Mouse (Mus musculus) granulocyte monocyte progenitor cell, adult 5-6 weeks (primary cell): ENCODE results near the gene Smyd3. TPM values are rescaled to one million over a fixed set of nuclear protein-coding genes. Genes with fewer than 3 reads are reported as not detected.
A peak's percentile ranks its signal among the peaks of the same experiment; 100 is the strongest.

Experiments
- ATAC-seq: replicated peaks from 2 replicates; pipeline ENCODE4 v1.8.0; 2016; ENCODE audit warnings: mild to moderate bottlenecking, moderate TSS enrichment, inconsistent platforms; ENCODE audit not compliant: poor library complexity, severe bottlenecking
- total RNA-seq, 2 experiments: library from RNA; stranded (forward) in 1 of 2; stranded (reverse) in 1 of 2; fragments of 200-712, 200-1000 nt in 1 of 2; fragments of >200 nt in 1 of 2; fragmentation: Nextera tagmentation in 1 of 2; gene quantifications; 2 replicates each; pipeline ENCODE4 v1.2.3; 2014 to 2017

Gene Smyd3
- total RNA-seq, 2 experiments from 2014 or later, result 30.2 to 34.9 TPM

DNA sequence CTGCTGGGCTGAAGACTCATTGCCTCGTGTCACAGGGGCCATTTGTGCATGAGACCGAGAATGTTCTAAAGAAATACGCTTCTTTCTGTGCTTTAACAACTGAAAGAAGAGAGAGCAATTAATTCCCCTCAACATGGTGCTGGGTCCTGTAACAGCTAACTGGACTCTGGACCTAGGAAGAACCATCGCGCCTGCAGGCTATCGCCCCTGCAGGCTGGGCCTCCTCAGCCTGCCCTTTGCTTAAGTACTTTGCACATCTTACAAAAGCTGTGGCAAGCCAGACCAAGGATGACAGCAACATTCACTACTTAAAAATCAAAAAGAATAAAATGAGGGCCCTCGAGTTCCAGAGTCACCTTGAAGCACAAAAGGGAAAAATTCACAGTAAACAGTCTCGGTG is 274.3 kb downstream of the Smyd3 start:
- no peak for ATAC-seq

DNA sequence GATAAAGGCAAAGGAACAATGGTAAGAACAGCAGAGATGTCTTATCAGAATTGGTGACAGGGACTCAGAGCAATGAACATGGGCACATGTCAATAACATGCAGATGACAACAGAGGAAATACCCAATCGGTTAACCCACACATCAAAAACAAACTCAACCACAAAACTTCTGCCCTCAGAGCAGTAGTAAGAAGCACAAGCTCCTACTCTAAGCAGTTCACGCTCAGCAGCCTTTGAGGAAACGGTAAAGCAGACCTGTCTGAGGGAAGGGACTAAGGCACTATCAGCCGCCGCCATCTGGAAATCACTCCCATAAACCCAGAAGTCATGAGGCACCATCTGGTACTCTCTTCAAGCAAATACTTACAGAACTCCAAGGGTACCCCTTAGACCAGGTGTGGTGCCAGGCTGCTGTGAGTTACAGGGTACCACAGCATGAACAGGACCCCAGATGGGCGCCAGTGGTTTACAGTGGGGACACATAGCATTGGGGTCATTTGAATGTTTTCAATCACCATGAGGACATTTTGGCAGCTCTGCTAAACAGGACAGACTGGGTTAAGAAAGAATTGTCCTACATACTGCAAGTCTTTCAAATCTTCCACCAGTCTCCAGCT is 277.1 kb downstream of the Smyd3 start:
- no peak for ATAC-seq

DNA sequence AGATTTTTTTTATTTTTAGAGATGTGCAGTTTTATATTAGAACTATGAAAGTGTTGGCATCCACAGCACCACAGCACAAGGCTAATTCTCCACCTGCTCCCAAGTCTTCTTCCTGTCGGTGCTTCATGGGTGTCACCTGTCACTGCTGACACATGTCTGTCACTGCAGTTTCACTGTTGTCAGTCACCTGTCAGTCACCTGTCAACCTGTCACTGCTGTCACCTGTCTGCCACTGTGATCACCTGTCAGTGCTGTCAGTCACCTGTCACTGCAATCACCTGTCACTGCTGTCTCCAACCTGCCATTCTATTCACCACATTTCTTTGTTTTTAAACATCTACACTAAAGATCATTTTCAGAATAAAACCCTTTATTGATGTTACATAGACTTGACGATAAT is 279.2 kb downstream of the Smyd3 start:
- ATAC-seq, result no peak

DNA sequence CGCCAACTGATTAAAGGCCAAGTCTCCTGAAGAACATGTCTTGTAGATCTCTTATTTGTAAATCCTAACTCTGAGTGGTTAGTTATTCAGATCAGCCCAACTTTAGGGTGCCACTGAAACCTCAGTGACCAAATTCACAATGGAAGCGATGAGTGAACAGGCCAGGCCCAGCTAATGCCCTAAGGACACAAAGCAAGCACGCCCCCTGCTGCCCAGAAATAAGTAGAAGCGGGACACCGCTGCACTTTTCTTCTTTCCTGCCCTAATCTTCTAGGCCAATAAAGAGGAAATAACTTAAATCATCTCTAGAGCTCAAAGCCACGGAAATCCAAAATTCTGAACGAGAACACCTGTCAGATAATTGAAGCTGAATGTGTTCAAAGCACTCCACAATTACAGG is 279.9 kb downstream of the Smyd3 start:
- no peak for ATAC-seq

DNA sequence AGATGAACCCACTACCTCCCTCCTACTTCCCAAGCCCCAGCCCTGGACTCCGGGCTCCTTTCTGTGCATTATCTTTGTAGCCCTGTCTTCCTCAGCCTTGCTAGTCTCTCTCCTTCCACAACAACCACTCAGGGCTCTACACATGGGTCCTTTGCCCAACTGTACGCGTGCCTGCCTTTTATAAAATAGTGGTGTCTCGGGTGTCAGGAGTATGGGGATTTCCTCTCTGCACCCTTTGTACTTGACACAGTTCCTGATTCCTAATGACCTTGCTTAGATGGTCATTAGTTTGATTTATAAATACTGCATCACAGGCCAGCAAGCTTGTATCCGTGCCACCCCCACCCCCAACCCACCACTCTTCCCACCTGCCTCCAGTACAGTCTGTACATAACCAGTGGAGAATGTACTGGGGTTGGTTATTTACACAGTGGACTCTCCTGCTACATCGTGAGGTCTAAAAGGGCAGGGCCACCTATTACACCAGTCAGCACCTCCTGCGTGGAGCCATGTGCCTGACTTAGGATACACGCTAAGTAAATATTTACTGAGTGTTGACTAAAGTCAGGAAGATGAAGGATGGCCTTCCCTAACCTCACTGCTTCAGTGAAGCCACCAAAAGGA is 281.5 kb downstream of the Smyd3 start:
- no peak for ATAC-seq

DNA sequence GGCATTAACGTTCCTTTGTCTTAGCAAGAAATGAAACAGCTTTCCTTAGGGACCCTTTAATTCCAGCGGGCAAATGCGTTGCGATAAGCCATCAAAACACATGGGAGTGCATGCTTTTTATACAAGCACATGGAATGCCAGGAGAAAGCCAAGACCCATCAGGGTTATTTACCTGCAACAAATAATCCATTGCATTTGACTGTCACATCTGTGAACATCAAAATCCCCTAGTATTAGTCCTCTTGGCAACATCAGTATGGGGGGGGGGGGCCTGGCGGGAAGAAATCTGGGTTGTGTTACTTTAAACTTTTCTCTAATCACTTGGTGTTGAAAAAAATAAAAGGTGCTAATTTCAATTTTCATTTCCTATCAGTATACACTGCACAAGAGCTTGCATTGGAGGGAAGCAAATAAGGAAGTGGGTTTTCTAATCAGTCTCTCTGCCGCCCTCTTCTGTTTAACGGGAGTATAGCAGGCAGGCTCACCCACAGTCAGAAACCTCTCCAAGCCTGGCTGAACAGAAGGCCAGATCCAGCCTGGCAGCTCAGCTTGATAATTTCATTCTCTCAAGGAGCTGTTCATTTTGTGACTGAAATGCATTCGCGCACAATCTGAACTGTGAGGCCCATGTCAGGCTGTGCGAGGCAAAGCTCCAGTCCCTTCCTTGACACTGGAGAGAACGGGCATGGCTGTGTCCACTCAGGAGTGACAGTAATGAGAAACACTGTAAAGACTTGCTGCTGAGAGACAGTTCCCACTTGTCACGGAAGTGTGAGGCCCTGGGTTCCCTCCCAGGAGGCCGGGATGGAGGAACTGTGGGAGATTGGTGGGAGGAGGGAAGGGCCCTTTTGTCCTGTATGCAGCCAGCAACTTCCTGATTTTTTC is 285.8 kb downstream of the Smyd3 start:
- peak; percentile 98 for ATAC-seq

DNA sequence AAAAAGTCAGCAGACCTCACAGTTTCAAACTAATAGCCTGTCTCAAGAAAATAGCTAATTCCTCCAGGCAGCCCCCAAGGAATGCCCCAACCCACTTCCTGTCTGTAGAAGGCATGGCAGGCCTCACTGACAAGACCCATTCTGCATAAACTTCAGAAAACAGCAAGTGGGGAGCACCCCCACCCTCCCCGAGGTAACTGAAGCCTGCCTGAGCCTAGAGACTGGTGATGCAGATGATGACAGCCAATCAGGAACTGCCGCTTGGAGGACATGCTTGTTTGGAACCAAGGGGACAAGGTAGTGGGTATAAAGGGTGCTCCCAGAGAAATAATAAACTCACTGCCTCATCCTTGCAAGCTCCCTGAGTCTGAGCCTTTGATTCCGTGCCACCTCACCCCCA is 288.3 kb downstream of the Smyd3 start:
- ATAC-seq, result no peak

DNA sequence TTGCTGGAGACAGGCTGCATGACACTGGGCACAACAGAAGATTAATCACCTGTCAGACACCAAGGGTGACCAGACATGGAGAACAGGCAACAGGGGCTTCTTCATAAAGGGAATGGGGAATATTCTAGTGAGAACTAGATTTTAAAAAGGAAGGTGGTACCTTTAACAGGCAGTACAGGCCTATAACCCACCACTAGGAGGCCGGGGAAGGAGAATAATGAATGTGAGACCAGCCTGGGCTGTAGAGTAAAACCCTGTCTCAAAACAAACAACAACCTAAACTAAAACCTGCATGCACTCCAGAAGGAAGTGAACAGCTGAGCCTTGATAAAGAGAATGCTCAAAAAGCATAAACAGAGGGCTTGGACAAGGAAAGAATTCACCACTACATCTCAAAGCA is 297.6 kb downstream of the Smyd3 start:
- ATAC-seq, result no peak

DNA sequence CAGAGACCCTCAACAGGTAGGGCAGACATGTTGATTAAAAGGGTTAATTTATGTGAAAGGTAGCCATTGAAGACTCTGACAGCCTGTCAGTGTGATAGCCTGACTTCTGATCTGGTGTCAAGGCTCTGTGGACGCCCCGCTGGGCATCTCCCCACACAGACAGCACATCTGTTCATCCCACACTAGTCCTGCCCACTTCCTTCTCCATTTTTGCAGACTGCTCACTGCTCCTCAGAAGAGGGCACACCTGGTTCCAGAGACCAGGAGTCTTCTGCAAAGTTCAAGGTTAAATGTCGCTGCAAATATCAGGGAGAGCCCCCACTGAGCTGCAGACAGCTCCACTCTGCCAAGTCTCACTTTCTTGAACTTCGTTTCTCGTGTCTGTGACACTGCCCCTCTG is 299.8 kb downstream of the Smyd3 start:
- ATAC-seq, result no peak

DNA sequence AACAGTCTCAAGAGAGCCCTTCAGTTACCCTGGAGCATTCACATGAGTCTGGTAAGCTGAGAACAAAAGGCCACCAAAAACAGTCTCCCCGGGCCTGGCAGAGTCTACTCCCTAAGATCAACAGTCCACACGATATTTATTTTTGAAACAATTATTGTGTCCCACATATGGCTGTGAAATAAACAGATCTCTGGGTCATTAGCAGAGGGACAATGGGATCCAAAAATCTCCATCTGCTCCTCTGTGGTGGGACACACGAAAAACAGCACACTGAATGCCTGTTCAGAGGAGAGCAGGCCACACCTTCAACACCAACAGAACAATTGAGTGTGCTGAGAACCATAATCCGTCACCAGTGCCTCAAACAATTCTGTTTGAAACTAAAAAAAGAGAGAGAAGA is 300.8 kb downstream of the Smyd3 start:
- ATAC-seq, result no peak

DNA sequence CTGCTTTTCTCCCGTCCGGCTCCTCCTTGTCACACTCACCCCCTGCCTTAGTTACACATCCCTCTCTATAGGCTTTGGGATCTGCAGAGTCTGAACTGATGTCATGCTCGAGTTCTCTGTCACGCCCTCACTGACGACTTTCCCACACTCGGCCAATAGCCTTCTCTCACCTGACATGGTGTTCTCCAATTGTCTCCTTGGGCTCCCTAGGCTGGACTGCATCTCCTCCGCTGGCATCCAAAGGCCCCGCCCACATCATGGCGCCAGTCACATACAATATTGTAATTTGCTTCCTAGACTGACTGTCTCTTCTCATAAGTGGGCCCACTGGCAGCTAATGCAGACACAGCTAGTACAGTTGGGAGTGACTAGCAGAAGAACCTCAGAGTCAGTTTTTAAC is 304.5 kb downstream of the Smyd3 start:
- no peak for ATAC-seq

DNA sequence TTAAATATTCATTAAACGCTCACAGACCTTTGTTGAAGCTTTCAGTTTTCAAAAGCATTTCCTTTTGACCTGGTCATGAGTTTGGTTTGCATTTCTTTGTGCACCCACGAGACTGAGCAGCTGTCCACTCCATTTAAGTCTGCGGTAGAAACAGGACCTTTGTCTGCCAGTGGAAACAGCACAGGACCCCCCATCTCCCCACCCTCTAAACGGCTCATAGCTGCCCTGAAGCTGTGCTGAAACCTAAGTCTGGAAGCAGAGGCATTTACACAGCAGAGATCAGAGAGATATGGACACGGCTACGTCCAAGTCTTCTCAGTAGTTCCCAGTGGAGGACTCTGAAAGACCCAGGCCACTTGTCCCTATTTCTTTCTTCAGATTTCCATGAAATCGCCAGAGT is 305.5 kb downstream of the Smyd3 start:
- ATAC-seq, result no peak

DNA sequence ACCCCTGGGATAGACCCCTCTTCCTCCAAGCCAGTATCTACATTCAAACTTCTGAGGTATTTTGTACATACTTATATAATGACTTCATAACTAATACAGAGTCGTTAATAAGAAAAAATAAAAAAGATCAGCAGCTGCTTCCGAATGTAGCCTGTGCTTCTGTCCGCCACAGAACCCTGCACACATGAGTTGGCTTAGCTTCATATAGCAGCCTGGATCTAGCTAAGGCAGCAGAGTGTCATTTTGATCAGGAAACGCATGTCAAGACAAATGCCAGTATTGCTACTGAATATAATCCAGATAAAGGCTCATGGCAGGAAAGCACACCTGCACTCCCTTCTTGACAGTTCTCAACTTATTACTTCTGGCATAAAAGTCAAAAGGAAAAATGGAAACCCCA is 306.5 kb downstream of the Smyd3 start:
- no peak for ATAC-seq

DNA sequence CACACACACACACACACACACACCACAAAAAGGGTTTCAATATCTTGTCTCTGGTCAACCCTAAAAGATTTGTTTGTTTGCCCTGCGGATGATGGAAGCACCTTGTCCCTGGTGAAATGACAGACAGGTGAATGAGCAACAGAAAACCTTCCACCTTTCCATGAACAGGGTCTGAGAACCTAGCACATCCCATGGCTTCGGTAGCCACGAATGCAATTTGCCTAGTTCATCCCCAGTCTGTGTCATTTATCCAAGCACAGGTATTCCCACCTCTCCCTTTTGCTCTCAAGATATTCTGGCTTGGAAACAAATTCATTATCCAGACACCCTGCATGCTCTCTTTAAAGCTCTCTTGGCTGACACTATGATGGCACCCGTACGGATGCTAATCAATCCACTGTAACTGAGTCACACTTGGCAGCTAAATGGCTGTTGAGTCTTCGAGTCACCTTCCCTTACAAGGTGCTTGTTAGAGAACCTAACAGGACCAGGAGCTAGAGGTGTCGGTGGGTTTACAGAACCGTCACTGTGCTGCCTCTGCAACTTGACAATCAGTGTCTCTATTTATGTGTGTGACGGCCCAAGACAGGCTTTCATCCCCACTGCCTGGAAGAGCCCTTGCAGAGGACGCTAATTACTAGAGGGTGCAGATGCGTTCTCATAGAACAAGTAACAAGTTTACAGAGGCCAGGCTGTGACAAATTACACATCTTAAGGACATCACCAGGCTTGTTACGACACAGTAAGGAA is 309.8 kb downstream of the Smyd3 start:
- ATAC-seq, result no peak

DNA sequence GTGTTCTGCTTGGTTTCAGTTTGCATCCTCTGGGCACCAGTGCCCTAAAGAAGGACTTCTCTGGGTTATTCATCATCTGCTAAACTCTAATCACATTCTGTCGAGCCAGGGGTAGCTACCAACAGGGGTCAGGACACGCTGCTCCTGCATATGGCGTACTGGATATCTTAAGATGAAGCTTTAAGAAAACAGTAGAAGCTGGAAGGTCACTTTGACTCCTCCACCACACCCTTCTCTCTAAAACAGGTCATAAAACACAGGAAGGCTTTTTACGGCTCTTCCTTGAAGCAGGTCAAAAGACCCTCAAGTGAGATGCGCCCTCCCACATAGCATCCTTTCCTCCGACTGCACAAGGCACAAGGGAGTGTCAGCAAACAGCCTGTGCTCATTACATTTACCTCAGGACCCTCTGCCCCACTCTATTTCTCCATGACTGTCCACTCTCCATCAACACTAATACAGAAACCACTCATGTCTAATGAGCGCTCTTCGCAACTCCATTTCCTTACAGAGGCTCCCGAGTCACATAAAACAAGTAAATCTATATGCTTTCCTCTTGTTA is 310.6 kb downstream of the Smyd3 start:
- no peak for ATAC-seq

DNA sequence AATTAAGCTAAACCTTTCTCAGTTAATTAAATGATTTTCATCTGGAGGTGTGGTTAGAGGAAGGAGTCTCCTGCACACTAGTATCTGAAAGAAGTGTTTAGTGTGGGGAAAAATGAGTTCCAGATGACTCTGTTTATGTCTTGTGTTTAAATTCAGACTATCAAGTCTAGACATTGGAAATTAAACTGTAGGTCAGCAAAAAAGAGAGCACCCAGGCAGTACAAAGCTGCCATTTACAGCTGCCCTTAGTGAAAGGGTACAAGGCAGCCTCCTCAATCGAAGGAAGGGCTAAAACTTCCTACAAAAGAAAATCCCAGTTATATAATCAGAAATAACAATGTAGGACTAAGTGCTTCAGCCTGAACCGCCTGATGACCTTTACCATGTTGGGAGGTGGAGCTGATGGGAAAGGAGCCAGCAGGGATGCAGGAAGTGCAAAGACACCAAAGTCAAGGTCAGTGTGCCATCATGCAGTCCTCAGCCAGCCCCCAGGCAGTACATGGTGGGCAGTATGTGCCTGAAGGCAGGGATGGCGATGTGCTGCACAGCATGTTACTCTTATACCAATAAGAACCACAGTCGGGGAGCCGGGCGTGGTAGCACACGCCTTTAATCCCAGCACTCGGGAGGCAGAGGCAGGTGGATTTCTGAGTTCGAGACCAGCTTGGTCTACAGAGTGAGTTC is 319.2 kb downstream of the Smyd3 start:
- ATAC-seq, result no peak

DNA sequence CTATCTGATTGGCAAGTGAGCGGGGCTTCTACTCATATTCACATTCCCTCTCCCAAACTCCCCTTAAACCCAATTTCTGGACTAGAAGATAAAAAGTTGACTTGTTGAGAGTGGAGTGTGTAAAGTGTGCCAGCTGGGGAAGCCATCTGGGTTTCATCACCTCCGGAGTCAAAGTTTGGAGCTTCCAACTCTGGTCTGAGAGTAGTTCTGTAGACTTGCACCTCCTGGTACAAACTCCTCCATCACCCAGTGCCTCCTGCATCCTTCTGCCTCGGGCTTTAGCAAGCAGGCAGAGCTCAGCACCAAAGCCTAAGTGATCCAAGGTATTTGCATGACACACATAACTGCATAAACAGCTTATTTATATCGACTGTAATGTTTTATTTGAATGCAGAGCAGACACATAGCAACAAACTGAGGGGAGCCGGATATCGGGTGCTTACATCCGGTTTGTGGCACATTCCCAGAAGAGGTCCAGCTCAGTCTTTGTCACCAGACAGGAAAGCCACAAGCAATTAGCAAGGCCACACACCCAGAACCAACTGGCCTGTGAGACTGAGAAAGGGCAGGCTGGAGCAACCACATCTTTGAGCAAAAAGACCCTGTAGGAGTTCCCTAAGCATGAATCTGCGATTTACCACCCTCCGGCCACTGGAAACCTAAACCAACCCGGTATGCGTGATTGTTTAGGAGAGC is 319.9 kb downstream of the Smyd3 start:
- ATAC-seq, result 0 out of 2 replicates have a peak, but pooled peaks have one; percentile 20

DNA sequence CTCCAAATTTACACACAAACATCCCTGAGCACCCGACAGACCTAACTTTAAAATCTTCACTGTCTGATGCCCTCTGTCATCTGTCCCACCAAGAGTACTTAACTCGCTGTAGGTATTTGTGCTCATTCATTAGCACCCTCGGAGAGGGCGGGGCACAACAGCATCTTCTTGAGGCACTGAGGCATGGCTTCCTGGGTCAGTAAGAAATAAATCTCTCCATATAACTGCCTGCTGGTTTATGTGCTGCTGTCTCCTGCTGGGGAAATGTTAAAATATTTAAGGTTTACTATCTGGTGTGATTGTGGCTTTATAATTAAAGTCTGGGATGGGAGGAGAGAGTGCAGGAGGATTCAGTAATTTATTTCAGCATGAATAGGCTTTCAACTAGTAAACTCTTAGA is 320.7 kb downstream of the Smyd3 start:
- no peak for ATAC-seq

DNA sequence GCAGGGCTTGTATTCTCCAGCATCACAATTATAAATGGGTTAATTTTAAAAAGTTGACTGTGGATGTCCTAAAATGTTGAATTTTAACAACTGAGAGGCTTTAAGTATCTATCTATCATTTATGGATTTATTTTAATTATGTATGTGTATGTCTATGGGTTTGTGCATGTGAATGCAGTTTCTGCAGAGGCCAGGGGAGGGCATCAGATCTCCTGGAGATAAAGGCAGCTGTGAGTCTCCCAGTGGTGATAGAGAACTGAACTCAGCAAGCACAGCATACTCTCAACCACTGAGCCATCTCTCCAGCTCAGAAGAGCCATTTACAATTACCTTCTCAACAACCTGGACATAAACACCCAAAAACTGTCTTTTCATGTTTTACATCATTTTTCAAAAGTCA is 321.4 kb downstream of the Smyd3 start:
- ATAC-seq, result no peak
